In the genomic region with DNA sequence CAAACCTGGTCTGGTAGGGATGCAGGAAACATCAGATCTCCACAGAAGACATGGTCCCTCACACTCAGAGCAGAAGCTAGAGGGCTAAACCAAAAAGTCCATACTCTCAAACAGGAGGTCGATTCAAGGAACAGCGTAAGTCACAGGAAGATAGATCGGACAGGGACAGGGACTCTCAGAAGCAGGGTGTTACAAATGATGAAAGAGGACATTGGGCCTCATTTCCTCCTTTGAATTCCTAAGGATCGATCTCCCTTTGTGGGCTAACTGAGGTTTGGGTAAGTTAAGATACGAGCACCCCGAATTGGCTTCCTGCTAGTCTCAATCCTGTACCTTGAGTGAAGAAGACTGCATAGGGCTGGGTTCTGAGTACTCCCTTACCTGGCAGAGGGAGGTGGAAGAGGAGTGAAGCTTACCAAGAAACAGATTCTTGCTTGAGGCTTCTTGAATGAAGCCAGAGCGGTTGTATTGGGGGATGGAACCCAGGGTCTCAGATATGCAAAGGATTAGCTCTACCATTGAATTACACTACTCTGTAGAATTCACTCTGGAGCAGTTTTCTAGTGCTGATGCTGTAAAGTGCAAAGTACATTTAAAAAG, we compare ENCODE assay signal across 12 mouse cellular contexts. TPM values are rescaled to one million over a fixed set of nuclear protein-coding genes. Genes with fewer than 3 reads are reported as not detected.
A peak's percentile ranks its signal among the peaks of the same experiment; 100 is the strongest.
DNase-seq lines count a peak whose midpoint lies in the region; ATAC-seq lines count a peak whose summit lies in the region.
"Had no signal": no experiment of that assay in that cellular context is flagged by ENCODE, and none has a peak within 500 bp of the region (broad histone marks: within the 10 kb centered on the region; RNA-seq: fewer than 3 reads in every experiment).

No protein-coding gene starts in this region.

- no peaks in the 10 kb centered on the region for H3K9me3 ChIP-seq in heart, embryonic 13.5 days
- H3K9me3 ChIP-seq in embryonic facial prominence, embryonic 10.5 days, result no peaks in the 10 kb centered on the region
- no peaks in the 10 kb centered on the region for H3K9me3 ChIP-seq in hindbrain, embryonic 13.5 days
- H3K9me3 ChIP-seq in midbrain, embryonic 14.5 days (ENCODE audit: control insufficient read depth, low read length), result no peaks in the 10 kb centered on the region

- no peaks in the 10 kb centered on the region for H3K36me3 ChIP-seq in heart, embryonic 13.5 days
- no peaks in the 10 kb centered on the region for H3K36me3 ChIP-seq in embryonic facial prominence, embryonic 10.5 days (replicated peaks)
- H3K36me3 ChIP-seq in hindbrain, embryonic 13.5 days, result no peaks in the 10 kb centered on the region
- no peaks in the 10 kb centered on the region for H3K36me3 ChIP-seq in midbrain, embryonic 14.5 days (ENCODE audit: control insufficient read depth, insufficient read depth, low read length)

- no peak overlapping the region for H3K9ac ChIP-seq in heart, embryonic 13.5 days
- no peak overlapping the region for H3K9ac ChIP-seq in hindbrain, embryonic 13.5 days
- no peak overlapping the region for H3K9ac ChIP-seq in midbrain, embryonic 14.5 days (replicated peaks; ENCODE audit: low read length)

- ATAC-seq in heart, embryonic 13.5 days (ENCODE audit: extremely low read depth, insufficient number of reproducible peaks, low FRiP score, low TSS enrichment), result no peak
- ATAC-seq in hindbrain, embryonic 13.5 days (ENCODE audit: low FRiP score), result no peak
- ATAC-seq in midbrain, embryonic 14.5 days (ENCODE audit: low FRiP score, low TSS enrichment), result no peak

- H3K4me3 ChIP-seq in heart, embryonic 13.5 days, result peak overlapping the region; percentile 55
- peak overlapping the region; percentile 61 for H3K4me3 ChIP-seq in embryonic facial prominence, embryonic 10.5 days
- peak overlapping the region; percentile 49 for H3K4me3 ChIP-seq in hindbrain, embryonic 13.5 days
- H3K4me3 ChIP-seq in midbrain, embryonic 14.5 days (replicated peaks; ENCODE audit: low read depth, low read length), result no peak overlapping the region

- H3K27ac ChIP-seq in heart, embryonic 13.5 days (replicated peaks), result no peak overlapping the region
- no peak overlapping the region for H3K27ac ChIP-seq in embryonic facial prominence, embryonic 10.5 days (replicated peaks)
- H3K27ac ChIP-seq in hindbrain, embryonic 13.5 days, result no peak overlapping the region
- H3K27ac ChIP-seq in midbrain, embryonic 14.5 days (replicated peaks; ENCODE audit: low read depth, low read length), result no peak overlapping the region

- peaks cover 94% of the 10 kb centered on the region for H3K27me3 ChIP-seq in heart, embryonic 13.5 days (replicated peaks)
- H3K27me3 ChIP-seq in embryonic facial prominence, embryonic 10.5 days (replicated peaks; ENCODE audit: low read depth, poor library complexity, severe bottlenecking), result peaks cover 92% of the 10 kb centered on the region
- peaks cover 82% of the 10 kb centered on the region for H3K27me3 ChIP-seq in hindbrain, embryonic 13.5 days
- peaks cover 57% of the 10 kb centered on the region for H3K27me3 ChIP-seq in midbrain, embryonic 14.5 days (ENCODE audit: control insufficient read depth, insufficient read depth, low read length)

- peak overlapping the region; percentile 83 for H3K4me2 ChIP-seq in heart, embryonic 13.5 days
- H3K4me2 ChIP-seq in hindbrain, embryonic 13.5 days, result peak overlapping the region; percentile 87
- H3K4me2 ChIP-seq in midbrain, embryonic 14.5 days (ENCODE audit: low read length), result peak overlapping the region; percentile 82; the same call in 1 of the 2 replicates

- peaks cover 14% of the 10 kb centered on the region for H3K4me1 ChIP-seq in heart, embryonic 13.5 days
- H3K4me1 ChIP-seq in embryonic facial prominence, embryonic 10.5 days, result peaks cover 14% of the 10 kb centered on the region
- peaks cover 14% of the 10 kb centered on the region for H3K4me1 ChIP-seq in hindbrain, embryonic 13.5 days (replicated peaks)
- peaks cover 7% of the 10 kb centered on the region for H3K4me1 ChIP-seq in midbrain, embryonic 14.5 days (ENCODE audit: control insufficient read depth, insufficient read depth, low read length)

- WGBS in heart, embryonic 13.5 days, result 14% methylated on average over 7 of the region's 7 CpGs
- WGBS in embryonic facial prominence, embryonic 10.5 days, result 8% methylated on average over 7 of the region's 7 CpGs
- WGBS in hindbrain, embryonic 13.5 days, result 12% methylated on average over 7 of the region's 7 CpGs
- WGBS in midbrain, embryonic 14.5 days, result 8% methylated on average over 7 of the region's 7 CpGs

- no peak for DNase-seq in heart, adult 18-20 months
- DNase-seq in embryonic facial prominence, embryonic 10.5 days (ENCODE audit: low spot score), result peak; percentile 17
- no peak for DNase-seq in midbrain, embryonic 14.5 days
- DNase-seq in testis, postnatal 10 days (ENCODE audit: low spot score), result no peak
- DNase-seq in urinary bladder, postnatal 36 days (ENCODE audit: low spot score in 2 of 2), result no peak
- DNase-seq in right cerebral cortex, postnatal 10 days (ENCODE audit: low spot score in 2 of 2), result no peak

RNA-seq across cellular contexts. Expression of gene Foxi3, which starts 1.1 kb away (rescaled TPM):
- not detected in 2 replicates for polyA plus RNA-seq in heart, embryonic 13.5 days (2015; fragmentation: Nextera tagmentation; extraction: Ambion mirVana)
- total RNA-seq in heart, adult 18-20 months (2021), result not detected
- 0.26 and 0.37 TPM in 2 replicates for polyA plus RNA-seq in embryonic facial prominence, embryonic 10.5 days (2016; fragmentation: Nextera tagmentation; extraction: Ambion mirVana)
- polyA plus RNA-seq in hindbrain, embryonic 13.5 days (2015; fragmentation: Nextera tagmentation; extraction: Ambion mirVana), result not detected in 2 replicates
- not detected in 2 replicates for polyA plus RNA-seq in midbrain, embryonic 14.5 days (2014; fragmentation: Nextera tagmentation; extraction: Ambion mirVana)
- total RNA-seq: gastrocnemius, adult 18-20 months; left cerebral cortex, postnatal 10 days had no signal
- polyA plus RNA-seq: C2C12; cortical plate, adult 2 months had no signal

RNA-seq across cellular contexts. Expression of gene Tex37, which starts 38.7 kb away (rescaled TPM):
- not detected in 2 replicates for polyA plus RNA-seq in heart, embryonic 13.5 days (2015; fragmentation: Nextera tagmentation; extraction: Ambion mirVana)
- total RNA-seq in heart, adult 18-20 months (2021), result not detected
- polyA plus RNA-seq in embryonic facial prominence, embryonic 10.5 days (2016; fragmentation: Nextera tagmentation; extraction: Ambion mirVana), result 0.19 TPM in 1 of 2 replicates, not detected in the other
- polyA plus RNA-seq in hindbrain, embryonic 13.5 days (2015; fragmentation: Nextera tagmentation; extraction: Ambion mirVana), result not detected in 2 replicates
- polyA plus RNA-seq in midbrain, embryonic 14.5 days (2014; fragmentation: Nextera tagmentation; extraction: Ambion mirVana), result not detected in 2 replicates
- total RNA-seq: gastrocnemius, adult 18-20 months; left cerebral cortex, postnatal 10 days had no signal
- polyA plus RNA-seq: C2C12; cortical plate, adult 2 months had no signal
